Mouse (Mus musculus) ES-E14 (cell line): Measurements from ENCODE around the gene Gc. TPM values are rescaled to one million over a fixed set of nuclear protein-coding genes. Genes with fewer than 3 reads are reported as not detected.

ENCODE experiments used
- DNase-seq: peaks from one replicate; pipeline ENCODE4 v3.0.0-alpha.2; 2013; ENCODE audit warnings: low read depth, low spot score
- H3K27ac ChIP-seq: 2 replicates; pipeline ENCODE4 v1.5.1; 2012; ENCODE audit warnings: low read depth, mild to moderate bottlenecking, low read length, moderate library complexity, mixed read lengths; ENCODE audit not compliant: poor library complexity, insufficient read depth, severe bottlenecking
- H3K36me3 ChIP-seq: 2 replicates; pipeline ENCODE4 v1.6.1; 2012; ENCODE audit warnings: mild to moderate bottlenecking, low read length, moderate library complexity, mixed read lengths; ENCODE audit not compliant: control insufficient read depth, poor library complexity, insufficient read depth, severe bottlenecking
- H3K4me1 ChIP-seq, 2 experiments: fragments of 150-350 bp in 1 of 2; sonication (generic) in 1 of 2; 2 replicates each; pipeline ENCODE4 v1.6.1; 2012; ENCODE audit warnings: low read length in 2 of 2, mild to moderate bottlenecking in 1 of 2, mixed read lengths in 1 of 2; ENCODE audit not compliant: control insufficient read depth in 2 of 2, insufficient read depth in 2 of 2, poor library complexity in 1 of 2
- H3K4me3 ChIP-seq, 2 experiments: fragments of 150-350 bp in 1 of 2; sonication (generic) in 1 of 2; 2 replicates each; pipeline ENCODE4 v1.5.1; 2012; ENCODE audit warnings: low read length in 2 of 2, low read depth in 1 of 2, mild to moderate bottlenecking in 1 of 2, mixed read lengths in 1 of 2; ENCODE audit not compliant: insufficient read depth in 1 of 2, poor library complexity in 1 of 2, severe bottlenecking in 1 of 2
- H3K9ac ChIP-seq: 2 replicates; pipeline ENCODE4 v1.6.1; 2012; ENCODE audit warnings: low read depth, mild to moderate bottlenecking, low read length, mixed read lengths; ENCODE audit not compliant: poor library complexity, insufficient read depth, severe bottlenecking
- H3K9me3 ChIP-seq: fragments of 150-350 bp; sonication (generic); 2 replicates; pipeline ENCODE4 v1.6.1; 2012; ENCODE audit warnings: low read depth, mild to moderate bottlenecking, low read length; ENCODE audit not compliant: control insufficient read depth, insufficient read depth
- CHD2 ChIP-seq: IDR thresholded peaks from 2 replicates; pipeline ENCODE4 v1.6.1; 2014; ENCODE audit warnings: mild to moderate bottlenecking, low read depth, low read length, inconsistent platforms
- HCFC1 ChIP-seq: IDR thresholded peaks from 2 replicates; pipeline ENCODE4 v1.6.1; 2012; ENCODE audit warnings: low read length, inconsistent platforms, borderline replicate concordance; ENCODE audit not compliant: insufficient read depth
- MAFK ChIP-seq: IDR thresholded peaks from 2 replicates; pipeline ENCODE4 v1.6.1; 2014; ENCODE audit warnings: mild to moderate bottlenecking, low read depth, low read length, inconsistent platforms; ENCODE audit not compliant: insufficient read depth
- ZC3H11A ChIP-seq: IDR thresholded peaks from 2 replicates; pipeline ENCODE4 v1.6.1; 2012; ENCODE audit warnings: low read depth, mild to moderate bottlenecking, inconsistent platforms, low read length, borderline replicate concordance
- ZNF384 ChIP-seq: IDR thresholded peaks from 2 replicates; pipeline ENCODE4 v1.6.1; 2012; ENCODE audit warnings: low read depth, low read length, inconsistent platforms
- in situ Hi-C, 2 experiments: fragments of 600-800 bp; cut with MboI; formaldehyde crosslinking; loops; one replicate each; pipeline ENCODE4 v1.15.1; 2025; ENCODE audit warnings: low sequenced_read_pairs in 2 of 2, inconsistent platforms in 1 of 2; ENCODE audit not compliant: unreplicated experiment in 2 of 2
- total RNA-seq: library from RNA; depleted of rRNA; stranded (reverse); fragments of 300-350 nt; gene quantifications from 2 replicates; pipeline ENCODE4 v1.2.3, GENCODE M21; 2012

The Gc gene
- total RNA-seq, 1 experiment, result not detected

DNA sequence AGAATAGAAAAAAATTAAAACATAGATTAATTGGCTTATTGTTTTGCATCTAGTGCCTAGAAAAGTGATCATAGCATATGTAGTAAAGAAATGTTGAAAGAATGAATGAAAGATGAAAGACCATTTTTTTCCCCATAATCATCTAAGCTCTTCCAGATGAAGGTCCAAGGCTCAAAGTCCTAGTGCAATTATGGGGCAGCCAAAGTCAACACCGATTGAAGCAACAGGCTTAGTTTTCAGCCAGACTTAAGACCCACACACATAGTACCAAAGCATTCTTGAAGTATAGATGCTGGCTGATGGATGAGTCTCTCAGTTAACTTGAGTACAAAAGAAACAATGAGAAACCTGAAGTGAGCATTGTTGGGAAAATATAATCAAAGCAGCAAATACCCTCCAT is 9.3 kb upstream of the Gc start:
- H3K4me3 ChIP-seq, result no peak overlapping the region
- DNase-seq, result no peak
- no peaks in the 10 kb centered on the region for H3K4me1 ChIP-seq
- H3K36me3 ChIP-seq, result no peaks in the 10 kb centered on the region
- no peak overlapping the region for H3K9ac ChIP-seq
- no peaks in the 10 kb centered on the region for H3K9me3 ChIP-seq
- H3K27ac ChIP-seq, result no peak overlapping the region
- TF ChIP-seq ZNF384 (no peak), CHD2 (no peak), MAFK (no peak), ZC3H11A (no peak), HCFC1 (no peak)
- in situ Hi-C loops, result no loop called here

- H3K9ac ChIP-seq, result no peak overlapping the region
- H3K4me3 ChIP-seq, result no peak overlapping the region
- in situ Hi-C loops, result no loop called here
- TF ChIP-seq MAFK (no peak), HCFC1 (no peak), ZNF384 (no peak), ZC3H11A (no peak), CHD2 (no peak)
- H3K9me3 ChIP-seq, result no peaks in the 10 kb centered on the region
- no peak overlapping the region for H3K27ac ChIP-seq
- DNase-seq, result no peak
- H3K4me1 ChIP-seq, result no peaks in the 10 kb centered on the region
- no peaks in the 10 kb centered on the region for H3K36me3 ChIP-seq
Measured at GRCm38 (mm10) chr5:89466275-89466674, 8.6 kb upstream of the Gc start.

DNA sequence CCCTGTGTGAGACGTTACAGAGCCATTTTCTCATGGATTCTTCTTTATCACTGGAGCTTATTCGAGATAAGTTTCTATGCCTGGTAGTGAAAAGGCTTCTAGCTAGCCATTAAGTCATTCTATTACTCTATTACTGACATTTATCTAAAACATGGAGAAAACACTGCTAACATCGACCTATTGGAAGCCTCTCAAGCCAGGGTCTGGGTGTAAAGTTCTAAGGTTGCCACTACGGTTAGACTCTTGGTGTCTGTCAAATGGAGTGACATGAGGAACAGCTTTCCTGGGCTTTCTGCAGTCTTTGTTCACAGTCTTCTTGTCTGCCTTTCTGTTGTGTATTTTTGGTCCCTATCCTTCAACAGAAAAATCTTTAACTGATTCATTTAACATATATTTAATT is 4.1 kb upstream of the Gc start:
- H3K4me1 ChIP-seq, result no peaks in the 10 kb centered on the region
- in situ Hi-C loops, result no loop called here
- H3K4me3 ChIP-seq, result no peak overlapping the region
- H3K9ac ChIP-seq, result no peak overlapping the region
- no peaks in the 10 kb centered on the region for H3K36me3 ChIP-seq
- no peaks in the 10 kb centered on the region for H3K9me3 ChIP-seq
- no peak overlapping the region for H3K27ac ChIP-seq
- DNase-seq, result no peak
- no peak for TF ChIP-seq CHD2
- no peak for TF ChIP-seq HCFC1
- no peak for TF ChIP-seq ZNF384
- TF ChIP-seq MAFK, result no peak
- no peak for TF ChIP-seq ZC3H11A

DNA sequence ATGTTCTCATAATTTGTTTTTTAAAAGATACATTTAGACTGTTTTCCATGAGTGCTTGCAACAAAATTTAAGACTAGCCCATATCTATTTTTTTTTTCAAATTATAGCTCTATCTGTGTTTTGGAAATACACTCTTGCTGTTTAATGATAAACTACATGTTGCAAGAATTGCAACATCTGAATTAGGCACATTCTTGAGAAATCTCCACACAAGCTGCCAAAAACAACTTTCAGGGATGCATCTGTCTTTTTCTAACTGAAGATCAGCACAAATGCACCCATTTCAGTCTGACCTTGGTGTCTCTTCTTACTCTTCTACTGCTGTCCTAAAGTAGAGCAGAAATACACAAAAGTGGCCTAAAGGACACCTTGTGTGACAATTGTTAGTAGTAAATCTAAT is 1.9 kb upstream of the Gc start:
- TF ChIP-seq MAFK, result no peak
- TF ChIP-seq ZNF384, result no peak
- DNase-seq, result no peak

DNA sequence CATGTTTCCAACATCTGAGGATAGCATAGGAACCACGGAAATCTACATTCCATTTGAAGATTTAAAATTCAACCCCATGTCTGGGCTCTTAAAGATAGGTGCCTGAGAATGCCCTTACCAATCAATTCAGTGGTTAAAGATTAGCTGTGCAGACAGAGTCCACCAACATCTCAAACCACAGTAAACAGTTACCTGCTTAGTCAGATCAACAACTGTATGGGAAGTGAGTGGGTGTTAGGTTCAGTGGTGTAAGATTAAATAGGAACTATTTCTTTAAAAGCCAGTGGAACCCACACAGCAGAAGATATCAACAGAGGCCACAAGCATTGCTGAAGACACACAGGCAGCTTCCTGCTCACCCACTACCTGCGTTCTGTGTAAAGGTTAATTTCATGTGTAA is 1.3 kb upstream of the Gc start:
- Histone ChIP-seq H3K27ac (no peak overlapping the region), H3K4me1 (no peaks in the 10 kb centered on the region), H3K4me3 (no peak overlapping the region), H3K36me3 (no peaks in the 10 kb centered on the region), H3K9me3 (no peaks in the 10 kb centered on the region), H3K9ac (no peak overlapping the region)
- TF ChIP-seq MAFK, result no peak
- TF ChIP-seq CHD2, result no peak
- no peak for TF ChIP-seq ZNF384
- TF ChIP-seq HCFC1, result no peak
- no peak for TF ChIP-seq ZC3H11A
- in situ Hi-C loops, result no loop called here
- no peak for DNase-seq

More for the DNA sequence above, 1.9 kb upstream of the Gc start:
- Histone ChIP-seq H3K27ac (no peak overlapping the region), H3K4me1 (no peaks in the 10 kb centered on the region), H3K4me3 (no peak overlapping the region), H3K9ac (no peak overlapping the region), H3K9me3 (no peaks in the 10 kb centered on the region), H3K36me3 (no peaks in the 10 kb centered on the region)
- in situ Hi-C loops, result no loop called here
